Mouse (Mus musculus): ENCODE measurements around the gene Ncl.

DNA sequence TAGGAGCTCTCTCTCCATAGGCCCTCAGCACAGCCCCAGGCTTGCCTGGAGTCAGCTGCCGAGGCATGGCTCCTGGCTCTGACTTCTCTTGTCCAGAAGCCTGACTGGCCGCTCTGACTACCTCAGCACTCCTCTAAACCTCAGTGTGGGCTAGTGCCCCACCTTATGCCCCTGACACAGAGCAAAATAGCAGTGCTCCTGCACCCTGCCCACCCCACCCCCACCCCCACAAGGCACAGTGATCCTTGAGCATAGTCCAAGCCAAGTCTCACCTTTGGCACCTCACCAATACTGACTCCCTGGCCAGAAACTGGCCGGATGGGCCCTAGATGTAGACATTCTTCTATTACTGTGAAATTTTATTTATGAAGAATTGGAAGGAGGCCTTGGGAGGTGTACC, 52.5 kb downstream of the Ncl start:
- no peak for TF ChIP-seq CTCF (IDR thresholded peaks at IDR 0.05; ENCODE audit: control insufficient read depth, insufficient read depth, insufficient read length)
- no peak for TF ChIP-seq MYOD1 (IDR thresholded peaks at IDR 0.05; ENCODE audit: control insufficient read depth, insufficient read length, low read depth)
- TF ChIP-seq MAX (IDR thresholded peaks at IDR 0.05), result no peak
